In the genomic region with DNA sequence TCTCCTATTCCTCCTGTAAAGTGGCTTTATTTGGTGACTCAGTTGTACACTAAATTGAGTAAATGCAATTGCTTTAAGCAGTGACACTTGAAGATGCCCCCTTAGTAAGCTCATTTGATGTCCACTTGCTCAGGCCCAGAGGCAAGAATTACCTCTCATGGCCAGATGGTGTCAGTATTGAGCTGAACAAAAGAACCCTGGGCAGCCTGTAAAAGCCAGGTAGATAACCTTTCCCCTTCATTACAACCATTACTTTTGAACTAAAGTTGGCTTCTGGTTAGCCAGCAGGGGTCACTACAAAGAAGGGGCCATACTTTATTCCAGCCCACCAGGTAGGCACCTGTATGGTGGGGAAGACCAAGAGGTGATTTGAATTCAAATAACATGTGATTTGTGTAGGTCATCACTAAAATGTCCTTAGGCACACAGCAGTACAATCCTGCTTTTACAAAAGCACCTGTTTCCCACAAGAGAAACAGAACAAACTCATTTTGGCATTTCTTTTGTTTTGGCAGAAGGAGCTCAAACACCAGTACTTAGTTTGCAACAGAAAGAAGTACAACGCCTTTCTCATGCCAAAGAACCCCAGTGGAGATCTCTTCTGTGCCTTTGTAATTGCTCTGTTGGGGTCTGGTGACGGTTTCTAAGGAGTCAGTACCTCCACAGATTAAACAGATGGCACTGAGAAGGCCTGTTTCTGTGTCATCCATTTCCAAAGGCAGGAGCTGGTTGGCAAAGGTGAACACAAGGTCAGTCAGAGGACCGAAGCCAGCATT, we compare ENCODE assay signal across 8 mouse cellular contexts.
DNase-seq lines count a peak whose midpoint lies in the region; ATAC-seq and TF ChIP-seq lines count a peak whose summit lies in the region.

No protein-coding gene starts in this region.

- 92% methylated on average over 3 of the region's 3 CpGs for WGBS in thymus, adult 2 months
- 51% methylated on average over 3 of the region's 3 CpGs for WGBS in forebrain, embryonic 14.5 days
- 36% methylated on average over 3 of the region's 3 CpGs for WGBS in hindbrain, embryonic 13.5 days
- 61% methylated on average over 3 of the region's 3 CpGs for WGBS in midbrain, embryonic 10.5 days

- H3K27me3 ChIP-seq in thymus, adult 2 months (ENCODE audit: control insufficient read depth, insufficient read depth, low read length): no peaks in the 10 kb centered on the region
- H3K27me3 ChIP-seq in forebrain, embryonic 14.5 days (replicated peaks; ENCODE audit: control insufficient read depth, insufficient read depth, low read length): no peaks in the 10 kb centered on the region
- no peaks in the 10 kb centered on the region for H3K27me3 ChIP-seq in hindbrain, embryonic 13.5 days
- no peaks in the 10 kb centered on the region for H3K27me3 ChIP-seq in midbrain, embryonic 10.5 days (ENCODE audit: low read depth, poor library complexity, severe bottlenecking)

- no peaks in the 10 kb centered on the region for H3K4me1 ChIP-seq in thymus, adult 2 months (replicated peaks; ENCODE audit: control insufficient read depth, insufficient read depth, low read length)
- H3K4me1 ChIP-seq in forebrain, embryonic 14.5 days (ENCODE audit: control insufficient read depth, insufficient read depth, low read length): no peaks in the 10 kb centered on the region
- H3K4me1 ChIP-seq in hindbrain, embryonic 13.5 days (replicated peaks): peaks cover 4% of the 10 kb centered on the region; the same call in 1 of the 2 replicates
- H3K4me1 ChIP-seq in midbrain, embryonic 10.5 days: no peaks in the 10 kb centered on the region

- H3K27ac ChIP-seq in thymus, adult 2 months (ENCODE audit: control insufficient read depth, insufficient read depth, low read length): no peak overlapping the region
- H3K27ac ChIP-seq in forebrain, embryonic 14.5 days (ENCODE audit: low read depth, low read length): no peak overlapping the region
- 0 out of 2 replicates have a peak overlapping the region, but pooled peaks have one; percentile 3 for H3K27ac ChIP-seq in hindbrain, embryonic 13.5 days
- H3K27ac ChIP-seq in midbrain, embryonic 10.5 days (replicated peaks): no peak overlapping the region

- H3K4me2 ChIP-seq in forebrain, embryonic 14.5 days (ENCODE audit: low read length): no peak overlapping the region
- no peak overlapping the region for H3K4me2 ChIP-seq in hindbrain, embryonic 13.5 days

- TF ChIP-seq POLR2A in thymus, adult 2 months (IDR thresholded peaks at IDR 0.05; ENCODE audit: control insufficient read depth, extremely low read depth, insufficient read depth, low read length, poor library complexity): no peak

- peak; percentile 39 for DNase-seq in thymus, adult 2 months
- DNase-seq in thymus, adult 18-20 months: no peak
- peak; percentile 65 for DNase-seq in forebrain, embryonic 14.5 days (ENCODE audit: low spot score)
- DNase-seq in layer of hippocampus, postnatal 10 days (ENCODE audit: low spot score in 2 of 2): peak; percentile 58 to 69
- peak; percentile 48 for DNase-seq in midbrain, embryonic 10.5 days (ENCODE audit: low spot score)
- DNase-seq in spleen, postnatal 10 days (ENCODE audit: low spot score in 2 of 2): peak; percentile 24 to 45

- H3K9me3 ChIP-seq in forebrain, embryonic 14.5 days (replicated peaks; ENCODE audit: control insufficient read depth, low read length): no peaks in the 10 kb centered on the region
- no peaks in the 10 kb centered on the region for H3K9me3 ChIP-seq in hindbrain, embryonic 13.5 days
- H3K9me3 ChIP-seq in midbrain, embryonic 10.5 days (replicated peaks): no peaks in the 10 kb centered on the region

- H3K9ac ChIP-seq in forebrain, embryonic 14.5 days (ENCODE audit: low read length): no peak overlapping the region
- no peak overlapping the region for H3K9ac ChIP-seq in hindbrain, embryonic 13.5 days

- no peak overlapping the region for H3K4me3 ChIP-seq in thymus, adult 2 months (ENCODE audit: control insufficient read depth, insufficient read depth, low read length)
- no peak overlapping the region for H3K4me3 ChIP-seq in forebrain, embryonic 14.5 days (ENCODE audit: low read depth, low read length)
- no peak overlapping the region for H3K4me3 ChIP-seq in hindbrain, embryonic 13.5 days
- H3K4me3 ChIP-seq in midbrain, embryonic 10.5 days: no peak overlapping the region

- H3K36me3 ChIP-seq in thymus, adult 2 months (ENCODE audit: control insufficient read depth, insufficient read depth, low read length): peaks cover 37% of the 10 kb centered on the region
- H3K36me3 ChIP-seq in forebrain, embryonic 14.5 days (ENCODE audit: control insufficient read depth, insufficient read depth, low read length): peaks cover 43% of the 10 kb centered on the region
- peaks cover 43% of the 10 kb centered on the region for H3K36me3 ChIP-seq in hindbrain, embryonic 13.5 days
- H3K36me3 ChIP-seq in midbrain, embryonic 10.5 days: peaks cover 45% of the 10 kb centered on the region

- no peak for TF ChIP-seq CTCF in thymus, adult 2 months (IDR thresholded peaks at IDR 0.05; ENCODE audit: borderline replicate concordance, control insufficient read depth, extremely low read depth, insufficient read depth, low read length, poor library complexity)

- peak; percentile 55 for ATAC-seq in cerebellum, adult (ENCODE audit: insufficient number of reproducible peaks, low FRiP score, low TSS enrichment)
- peak; percentile 54 for ATAC-seq in forebrain, embryonic 14.5 days
- peak; percentile 53 for ATAC-seq in hindbrain, embryonic 13.5 days (ENCODE audit: low FRiP score)

Comparison
In these comparisons a context has a peak if more than half of its experiments do, and no peak if none do; other contexts are left out.
1. DNase-seq: peak in thymus, adult 2 months (single experiment), forebrain, embryonic 14.5 days (single experiment), layer of hippocampus, postnatal 10 days (2 of 2), midbrain, embryonic 10.5 days (single experiment) and spleen, postnatal 10 days (2 of 2); none in thymus, adult 18-20 months (0 of 2).
2. Peak in every context shown above with its lines, with median percentiles within 50 percentile points of each other: ATAC-seq.